Mouse (Mus musculus) heart, postnatal 36 days (tissue): Measurements from ENCODE around the gene Vmn1r152. TPM values are rescaled to one million over a fixed set of nuclear protein-coding genes. Genes with fewer than 3 reads are reported as not detected.
"Not testable (repeated sequence)": the region's sequence is repeated elsewhere in the genome, so short reads cannot be mapped to it uniquely, and the experiment has no call there.

Experiments used
- DNase-seq, 2 experiments: peaks; one replicate each; pipeline ENCODE4 v3.0.0; 2021 to 2022
- intact Hi-C: fragments of 180-260 bp; cut with DNase I; formaldehyde crosslinking; loops from one replicate; pipeline ENCODE4 v1.15.1; 2025
- total RNA-seq, 2 experiments: library from RNA; stranded (reverse); gene quantifications; 2 replicates each; pipeline ENCODE4 v1.2.3; 2021

The Vmn1r152 gene
- not detected for total RNA-seq

DNA sequence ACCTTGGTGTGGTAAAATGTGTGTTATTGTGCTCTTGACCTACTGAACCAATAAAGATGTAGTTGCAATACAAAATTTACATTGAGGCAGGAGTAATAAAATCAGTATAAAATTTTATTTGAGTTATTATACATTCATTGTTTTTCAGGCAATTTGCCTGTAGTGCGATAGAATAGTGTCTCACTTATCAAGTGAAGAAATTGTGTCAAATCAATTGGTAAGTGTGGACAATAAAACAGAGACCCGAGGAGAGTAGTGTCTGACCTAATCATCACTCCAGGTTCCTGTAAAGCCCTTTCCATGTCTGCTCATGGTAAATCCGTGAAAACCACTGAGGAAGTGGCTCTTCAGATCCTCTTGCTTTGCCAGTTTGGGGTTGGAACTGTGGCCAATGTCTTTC, at the start of gene Vmn1r152:
Vmn1r152 (plus strand) TSS at position 301 of the 400 bp plus-strand sequence.
- DNase-seq, intact Hi-C loops: not testable (repeated sequence)

DNA sequence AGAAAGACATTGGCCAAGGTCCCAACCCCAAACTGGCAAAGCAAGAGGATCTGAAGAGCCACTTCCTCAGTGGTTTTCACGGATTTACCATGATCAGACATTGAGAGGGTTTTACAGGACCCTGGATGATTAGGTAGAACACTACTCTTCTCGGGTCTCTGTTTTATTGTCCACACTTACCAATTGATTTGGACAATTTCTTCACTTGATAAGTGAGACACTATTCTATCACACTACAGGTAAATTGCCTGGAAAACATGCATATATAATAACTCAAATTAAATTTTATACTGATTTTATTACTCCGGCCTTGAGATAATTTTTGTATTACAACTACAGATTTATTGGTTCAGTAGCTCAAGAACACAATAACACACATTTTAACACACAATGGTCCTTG, 23.2 kb upstream of the Vmn1r152 start, which contains the start of gene Vmn1r151:
Vmn1r151 (minus strand) TSS at position 101 of the 400 bp plus-strand sequence.
- intact Hi-C loops: not testable (repeated sequence)

DNA sequence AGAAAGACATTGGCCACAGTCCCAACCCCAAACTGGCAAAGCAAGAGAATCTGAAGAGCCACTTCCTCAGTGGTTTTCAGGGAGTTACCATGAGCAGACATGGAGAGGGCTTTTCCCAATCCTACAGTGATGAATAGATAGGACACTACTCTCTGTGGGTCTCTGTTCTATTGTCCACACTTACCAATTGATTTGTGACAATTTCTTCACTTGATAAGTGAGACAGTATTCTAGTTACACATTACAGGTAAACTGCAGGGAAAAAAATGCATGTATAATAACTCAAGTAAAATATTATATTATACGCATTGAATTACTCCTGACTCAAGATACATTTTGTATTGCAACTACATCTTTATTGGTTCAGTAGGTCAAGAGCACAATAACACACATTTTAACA, 12.0 kb downstream of the Vmn1r152 start, which contains the start of gene Gm8677:
Gm8677 (minus strand) TSS at position 101 of the 400 bp plus-strand sequence.
- intact Hi-C loops, DNase-seq: not testable (repeated sequence)

More for the DNA sequence above, 23.2 kb upstream of the Vmn1r152 start, which contains the start of gene Vmn1r151:
- DNase-seq: not testable (repeated sequence)

DNA sequence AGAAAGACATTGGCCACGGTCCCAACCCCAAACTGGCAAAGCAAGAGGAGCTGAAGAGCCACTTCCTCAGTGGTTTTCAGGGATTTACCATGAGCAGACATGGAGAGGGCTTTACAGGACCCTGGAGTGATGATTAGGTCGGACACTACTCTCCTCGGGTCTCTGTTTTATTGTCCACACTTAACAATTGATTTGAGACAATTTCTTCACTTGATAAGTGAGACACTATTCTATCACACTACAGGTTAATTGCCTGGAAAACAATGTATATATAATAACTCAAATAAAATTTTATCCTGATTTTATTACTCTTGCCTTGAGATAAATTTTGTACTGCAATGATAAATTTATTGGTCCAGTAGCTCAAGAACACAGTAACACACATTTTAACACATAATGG, 42.5 kb downstream of the Vmn1r152 start, which contains the start of gene Gm4201:
Gm4201 (minus strand) TSS at position 101 of the 400 bp plus-strand sequence.
- intact Hi-C loops, DNase-seq: not testable (repeated sequence)

Other genes with a start within 250 kb of the Vmn1r152 start
- not detected for gene Gm4187, start 193.2 kb upstream of the Vmn1r152 start, total RNA-seq
- not detected for gene Gm8660, start 151.9 kb upstream of the Vmn1r152 start, total RNA-seq
- not detected for gene Vmn1r148, start 109.4 kb upstream of the Vmn1r152 start, total RNA-seq
- gene Vmn1r149, start 84.7 kb upstream of the Vmn1r152 start, total RNA-seq: not detected
- not detected for gene Gm10665, start 58.9 kb upstream of the Vmn1r152 start, total RNA-seq
- not detected for gene Vmn1r151, start 23.3 kb upstream of the Vmn1r152 start, total RNA-seq
- not detected for gene Gm8677, start 11.9 kb downstream of the Vmn1r152 start, total RNA-seq
- gene Gm4201, start 42.4 kb downstream of the Vmn1r152 start, total RNA-seq: not detected
- gene Gm4565, start 65.2 kb downstream of the Vmn1r152 start, total RNA-seq: not detected
- not detected for gene Vmn1r155, start 135.1 kb downstream of the Vmn1r152 start, total RNA-seq
- gene Gm8693, start 169.3 kb downstream of the Vmn1r152 start, total RNA-seq: not detected
- not detected for gene Gm4567, start 196.7 kb downstream of the Vmn1r152 start, total RNA-seq
- gene Vmn1r157, start 238.7 kb downstream of the Vmn1r152 start, total RNA-seq: not detected